Mouse (Mus musculus) adrenal gland, adult 2 months (tissue): Measurements from ENCODE around the gene Smpd4. TPM values are rescaled to one million over a fixed set of nuclear protein-coding genes. Genes with fewer than 3 reads are reported as not detected.

Source experiments
- polyA plus RNA-seq: library from polyadenylated mRNA; depleted of rRNA; stranded (reverse); fragments of >200 nt; gene quantifications from 2 replicates; pipeline ENCODE4 v1.2.3, GENCODE M21; 2012; rRNA removed
- total RNA-seq, 2 experiments: library from RNA; stranded (reverse); gene quantifications; 2 replicates each; pipeline ENCODE4 v1.2.3; 2021

Smpd4 gene
- total and polyA plus RNA-seq, 3 experiments: 26.6 to 102 (median 35.2) TPM

Other genes with a start within 250 kb of the Smpd4 start
- gene Snap29, start 213.4 kb upstream of the Smpd4 start, total RNA-seq: 10 to 100 TPM; 23.0 to 37.7 TPM
- gene Snap29, start 213.4 kb upstream of the Smpd4 start, polyA plus RNA-seq: 3.4 and 4.8 TPM in 2 replicates
- 100 to 1,000 TPM in 1 of 2 experiments, 10 to 100 TPM in 1; 84.8 to 119 TPM for gene Pi4ka, start 213.0 kb upstream of the Smpd4 start, total RNA-seq
- gene Pi4ka, start 213.0 kb upstream of the Smpd4 start, polyA plus RNA-seq: 30.4 and 39.6 TPM in 2 replicates
- gene Crkl, start 167.4 kb upstream of the Smpd4 start, total RNA-seq: 10 to 100 TPM; 30.3 to 49.1 TPM
- gene Crkl, start 167.4 kb upstream of the Smpd4 start, polyA plus RNA-seq: 60.0 and 83.4 TPM in 2 replicates
- 1 to 10 TPM; 6.1 to 9.0 TPM for gene Aifm3, start 129.7 kb upstream of the Smpd4 start, total RNA-seq
- 10.2 and 13.8 TPM in 2 replicates for gene Aifm3, start 129.7 kb upstream of the Smpd4 start, polyA plus RNA-seq
- gene Lztr1, start 110.7 kb upstream of the Smpd4 start, total RNA-seq: 10 to 100 TPM; 53.4 to 74.0 TPM
- gene Lztr1, start 110.7 kb upstream of the Smpd4 start, polyA plus RNA-seq: 231 and 248 TPM in 2 replicates
- 10 to 100 TPM; 37.7 to 41.9 TPM for gene Thap7, start 88.2 kb upstream of the Smpd4 start, total RNA-seq
- gene Thap7, start 88.2 kb upstream of the Smpd4 start, polyA plus RNA-seq: 137 and 144 TPM in 2 replicates
- not detected for gene Lrrc74b, start 58.1 kb upstream of the Smpd4 start, total RNA-seq
- not detected in 2 replicates for gene Lrrc74b, start 58.1 kb upstream of the Smpd4 start, polyA plus RNA-seq
- 1 to 10 TPM; 1.1 to 1.3 TPM for gene P2rx6, start 57.5 kb upstream of the Smpd4 start, total RNA-seq
- 2.0 and 2.6 TPM in 2 replicates for gene P2rx6, start 57.5 kb upstream of the Smpd4 start, polyA plus RNA-seq
- 10 to 100 TPM in 1 of 2 experiments, 1 to 10 TPM in 1; 7.6 to 23.8 TPM for gene Slc7a4, start 36.1 kb upstream of the Smpd4 start, total RNA-seq
- 28.4 and 56.6 TPM in 2 replicates for gene Slc7a4, start 36.1 kb upstream of the Smpd4 start, polyA plus RNA-seq
- 1 to 10 TPM; 1.1 to 1.6 TPM for gene Ccdc74a, start 27.1 kb downstream of the Smpd4 start, total RNA-seq
- gene Ccdc74a, start 27.1 kb downstream of the Smpd4 start, polyA plus RNA-seq: 0.45 and 0.81 TPM in 2 replicates
- 10 to 100 TPM; 53.9 to 65.4 TPM for gene Med15, start 113.5 kb downstream of the Smpd4 start, total RNA-seq
- gene Med15, start 113.5 kb downstream of the Smpd4 start, polyA plus RNA-seq: 138 and 157 TPM in 2 replicates
- gene Klhl22, start 140.3 kb downstream of the Smpd4 start, total RNA-seq: 10 to 100 TPM; 45.5 to 49.8 TPM
- gene Klhl22, start 140.3 kb downstream of the Smpd4 start, polyA plus RNA-seq: 55.3 and 68.2 TPM in 2 replicates
- 10 to 100 TPM in 1 of 2 experiments, 1 to 10 TPM in 1; 8.4 to 15.9 TPM for gene Scarf2, start 177.9 kb downstream of the Smpd4 start, total RNA-seq
- gene Scarf2, start 177.9 kb downstream of the Smpd4 start, polyA plus RNA-seq: 61.7 and 75.1 TPM in 2 replicates
- gene B830017H08Rik, start 213.8 kb downstream of the Smpd4 start, total RNA-seq: not detected
- gene B830017H08Rik, start 213.8 kb downstream of the Smpd4 start, polyA plus RNA-seq: not detected in 2 replicates
- 1 to 10 TPM; 1.7 to 3.8 TPM for gene Car15, start 219.0 kb downstream of the Smpd4 start, total RNA-seq
- 5.1 and 5.5 TPM in 2 replicates for gene Car15, start 219.0 kb downstream of the Smpd4 start, polyA plus RNA-seq